Mouse (Mus musculus) limb, embryonic 11.5 days (tissue): ENCODE data around the gene Fgd5. TPM values are rescaled to one million over a fixed set of nuclear protein-coding genes. Genes with fewer than 3 reads are reported as not detected.

Source experiments
- ATAC-seq: fragments of 200-750 bp; cut with Nextera tagmentation; 2 replicates; pipeline ENCODE4 v1.8.0; 2017; ENCODE audit warnings: low read depth; ENCODE audit not compliant: insufficient number of reproducible peaks, low FRiP score, low TSS enrichment
- DNase-seq: peaks from one replicate; pipeline ENCODE4 v3.0.0-alpha.2; 2015; ENCODE audit warnings: low spot score
- H3K27ac ChIP-seq: fragments of 300-500 bp; sonication (generic); replicated peaks from 2 replicates; pipeline ENCODE4 v1.5.1; 2014; ENCODE audit warnings: low read depth, mild to moderate bottlenecking, low read length
- H3K27me3 ChIP-seq: fragments of 300-500 bp; sonication (generic); 2 replicates; pipeline ENCODE4 v1.6.1; 2014; ENCODE audit warnings: mild to moderate bottlenecking, low read length, mixed read lengths; ENCODE audit not compliant: control insufficient read depth, insufficient read depth
- H3K36me3 ChIP-seq: fragments of 300-500 bp; sonication (generic); 2 replicates; pipeline ENCODE4 v1.6.1; 2014; ENCODE audit warnings: mild to moderate bottlenecking, low read length, moderate library complexity, mixed read lengths; ENCODE audit not compliant: control insufficient read depth, insufficient read depth
- H3K4me1 ChIP-seq: fragments of 300-500 bp; sonication (generic); 2 replicates; pipeline ENCODE4 v1.6.1; 2014; ENCODE audit warnings: low read length, mixed read lengths; ENCODE audit not compliant: control insufficient read depth, insufficient read depth
- H3K4me2 ChIP-seq: fragments of 300-500 bp; sonication (generic); 2 replicates; pipeline ENCODE4 v1.6.1; 2014; ENCODE audit warnings: low read depth, mild to moderate bottlenecking, moderate library complexity; ENCODE audit not compliant: severe bottlenecking
- H3K4me3 ChIP-seq: fragments of 300-500 bp; sonication (generic); 2 replicates; pipeline ENCODE4 v1.5.1; 2014; ENCODE audit warnings: low read depth, low read length
- H3K9ac ChIP-seq: fragments of 300-500 bp; sonication (generic); 2 replicates; pipeline ENCODE4 v1.6.1; 2014; ENCODE audit warnings: mild to moderate bottlenecking, low read length
- H3K9me3 ChIP-seq: fragments of 300-500 bp; sonication (generic); 2 replicates; pipeline ENCODE4 v1.6.1; 2016; ENCODE audit warnings: low read length; ENCODE audit not compliant: control insufficient read depth
- WGBS: fragments of 180-500 bp; shearing (Covaris S2); extraction: QIAGEN DNeasy Blood & Tissue Kit; methylation state at CpG from one replicate; pipeline ENCODE4 v1.1.7; 2014; 5-methylcytosine and 5-hydroxymethylcytosine counted together
- polyA plus RNA-seq: library from polyadenylated mRNA; unstranded; fragments of >200 nt; fragmentation: Nextera tagmentation; extraction: Ambion mirVana; gene quantifications from 2 replicates; pipeline ENCODE4 v1.2.1, GENCODE M21; 2014

Fgd5 gene
- polyA plus RNA-seq, 1 experiment from 2014 or later, result 3.5 TPM

DNA sequence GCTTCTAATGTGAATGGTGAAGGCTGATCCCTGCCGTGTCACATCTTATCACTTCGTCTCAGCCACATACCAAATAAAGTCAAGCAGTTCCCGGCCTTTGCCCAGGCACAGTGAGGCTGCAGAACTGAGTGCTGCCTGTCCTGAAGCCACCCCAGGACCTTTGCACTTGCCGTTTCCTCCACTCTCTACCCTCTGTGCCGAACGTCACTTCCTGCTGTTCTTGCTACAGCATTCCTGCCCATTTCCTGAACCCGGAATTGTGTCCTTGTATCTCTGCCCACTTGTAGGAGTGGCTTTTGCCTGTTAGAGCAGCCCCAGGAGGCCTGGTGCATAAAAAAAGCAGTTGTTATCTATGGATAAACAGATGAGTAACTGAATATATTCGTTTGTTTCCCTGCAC is 52.0 kb downstream of the Fgd5 start:
- Histone ChIP-seq H3K27ac (no peak overlapping the region), H3K27me3 (no peaks in the 10 kb centered on the region), H3K9ac (no peak overlapping the region), H3K4me3 (no peak overlapping the region), H3K4me1 (no peaks in the 10 kb centered on the region), H3K4me2 (no peak overlapping the region), H3K9me3 (no peaks in the 10 kb centered on the region), H3K36me3 (no peaks in the 10 kb centered on the region)
- DNase-seq, result no peak
- 85% methylated on average over 8 of the region's 8 CpGs for WGBS
- ATAC-seq, result no peak

DNA sequence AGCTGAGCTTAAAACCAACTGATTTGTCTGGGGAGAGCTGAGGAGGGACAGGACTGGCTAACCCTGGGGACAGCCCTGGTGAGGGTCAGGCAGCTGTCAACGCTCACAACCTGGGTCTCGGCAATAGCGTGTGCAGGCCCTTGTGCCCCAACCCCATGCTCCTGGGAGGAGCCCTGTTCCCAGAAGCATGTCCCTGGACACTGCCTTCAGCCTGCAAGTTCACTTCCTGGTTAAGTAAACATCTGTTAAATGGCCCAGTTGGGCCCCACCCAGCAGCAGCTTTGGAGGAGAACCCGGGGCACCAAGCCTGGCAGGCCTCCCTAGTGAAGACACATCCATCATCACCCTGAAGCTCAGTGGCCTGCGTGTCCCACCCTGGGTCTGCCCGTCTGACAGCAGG is 56.0 kb downstream of the Fgd5 start:
- no peaks in the 10 kb centered on the region for H3K36me3 ChIP-seq
- no peak overlapping the region; the same call in 1 of the 2 replicates for H3K9ac ChIP-seq
- H3K27me3 ChIP-seq, result no peaks in the 10 kb centered on the region
- H3K4me1 ChIP-seq, result no peaks in the 10 kb centered on the region
- no peak overlapping the region for H3K27ac ChIP-seq
- no peaks in the 10 kb centered on the region for H3K9me3 ChIP-seq
- 65% methylated on average over 6 of the region's 6 CpGs for WGBS
- no peak overlapping the region for H3K4me2 ChIP-seq
- no peak overlapping the region for H3K4me3 ChIP-seq
- ATAC-seq, result no peak
- DNase-seq, result no peak

DNA sequence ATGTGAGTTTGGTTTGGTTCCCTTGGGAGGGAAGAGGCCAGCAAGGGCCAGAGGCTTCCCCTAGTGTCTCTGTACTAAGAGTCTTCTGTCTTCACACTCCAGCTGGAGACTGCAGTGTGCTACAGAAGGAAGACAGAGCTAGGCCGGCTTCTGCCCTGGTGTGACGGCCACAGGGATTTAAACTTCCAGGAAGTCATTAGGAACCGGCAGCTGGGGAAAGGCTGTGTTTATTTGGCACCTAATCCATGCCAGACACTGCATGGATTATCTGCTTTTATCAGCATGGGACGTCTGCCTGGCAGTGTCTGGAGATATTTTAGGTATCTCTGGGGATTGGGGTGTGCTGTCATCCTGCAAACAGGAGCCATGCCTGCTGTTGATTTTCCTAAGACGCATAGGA is 57.7 kb downstream of the Fgd5 start:
- Histone ChIP-seq H3K4me1 (no peaks in the 10 kb centered on the region), H3K36me3 (no peaks in the 10 kb centered on the region), H3K9me3 (no peaks in the 10 kb centered on the region), H3K27ac (no peak overlapping the region), H3K9ac (no peak overlapping the region), H3K4me2 (no peak overlapping the region), H3K27me3 (no peaks in the 10 kb centered on the region), H3K4me3 (no peak overlapping the region)
- 27% methylated on average over 5 of the region's 5 CpGs for WGBS
- ATAC-seq, result no peak
- DNase-seq, result no peak

DNA sequence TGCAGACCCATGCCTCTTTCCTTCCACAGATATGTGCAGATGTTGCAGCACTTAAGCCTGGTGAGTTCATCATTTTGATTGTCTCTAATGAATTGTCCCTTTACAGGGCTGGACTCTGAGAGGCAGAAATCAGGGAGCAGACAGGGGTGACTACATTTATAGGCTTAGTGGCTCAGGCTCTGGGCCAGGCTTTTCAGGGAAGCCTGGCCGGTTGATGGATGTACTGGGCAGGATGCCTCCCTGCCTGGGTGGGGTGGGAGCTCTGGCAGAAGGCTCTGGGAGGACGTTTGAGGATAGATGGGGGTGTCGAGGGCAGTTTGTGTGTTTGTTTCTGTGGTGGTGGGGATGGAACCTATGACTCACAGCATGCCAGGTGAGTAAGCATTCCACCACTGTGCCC is 59.5 kb downstream of the Fgd5 start:
- 61% methylated on average over 3 of the region's 3 CpGs for WGBS
- H3K4me3 ChIP-seq, result no peak overlapping the region
- H3K27me3 ChIP-seq, result no peaks in the 10 kb centered on the region
- H3K4me1 ChIP-seq, result no peaks in the 10 kb centered on the region
- H3K9ac ChIP-seq, result no peak overlapping the region
- no peaks in the 10 kb centered on the region for H3K36me3 ChIP-seq
- no peak overlapping the region for H3K27ac ChIP-seq
- H3K4me2 ChIP-seq, result no peak overlapping the region
- H3K9me3 ChIP-seq, result no peaks in the 10 kb centered on the region
- no peak for DNase-seq
- ATAC-seq, result no peak

DNA sequence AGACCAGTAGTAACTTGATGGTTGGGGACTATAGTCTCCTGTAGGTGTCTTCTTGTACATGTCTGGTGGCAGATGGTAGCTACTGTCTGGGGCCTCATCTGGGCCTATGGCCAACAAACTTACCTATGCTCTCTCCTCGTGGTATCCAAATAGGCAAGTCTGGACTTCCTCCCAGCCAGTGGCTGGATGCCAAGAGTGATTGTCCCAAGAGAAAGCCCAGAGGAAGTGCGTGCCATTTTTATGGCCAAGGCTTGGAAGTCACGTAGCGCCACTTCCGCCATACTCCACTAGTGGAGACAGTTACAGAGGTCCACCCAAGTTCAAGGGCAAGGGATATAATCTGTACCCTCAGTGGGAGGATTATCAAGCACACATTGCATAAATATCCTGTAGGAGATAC is 62.6 kb downstream of the Fgd5 start:
- H3K9me3 ChIP-seq, result no peaks in the 10 kb centered on the region
- H3K27me3 ChIP-seq, result no peaks in the 10 kb centered on the region
- no peak overlapping the region for H3K4me2 ChIP-seq
- no peak overlapping the region for H3K9ac ChIP-seq
- 84% methylated on average over 5 of the region's 5 CpGs for WGBS
- H3K36me3 ChIP-seq, result no peaks in the 10 kb centered on the region
- DNase-seq, result no peak
- no peak for ATAC-seq
- no peaks in the 10 kb centered on the region for H3K4me1 ChIP-seq
- no peak overlapping the region for H3K27ac ChIP-seq
- H3K4me3 ChIP-seq, result no peak overlapping the region

DNA sequence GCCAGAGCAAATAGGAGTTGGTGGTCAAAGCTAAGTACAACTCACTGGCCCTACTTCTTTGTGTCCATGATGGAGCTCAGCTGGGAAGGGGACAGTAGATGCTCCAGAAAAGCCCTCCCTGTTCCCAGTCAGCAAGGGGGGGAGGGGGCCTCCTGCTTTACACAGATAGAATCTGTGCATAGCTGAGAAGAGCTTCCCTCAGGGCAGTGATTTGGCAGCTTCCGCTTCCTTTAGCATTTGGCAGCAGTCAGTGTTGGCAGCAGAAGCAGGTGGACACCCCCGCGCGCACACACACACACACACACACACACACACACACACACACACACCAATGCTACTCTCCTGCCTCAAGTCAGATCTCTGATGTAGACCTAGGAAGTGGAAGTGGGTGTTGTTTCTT is 63.4 kb downstream of the Fgd5 start:
- ATAC-seq (no peak), DNase-seq (no peak)
- no peaks in the 10 kb centered on the region for H3K36me3 ChIP-seq
- H3K4me3 ChIP-seq, result no peak overlapping the region
- no peak overlapping the region for H3K9ac ChIP-seq
- H3K4me1 ChIP-seq, result no peaks in the 10 kb centered on the region
- H3K27ac ChIP-seq, result no peak overlapping the region
- H3K27me3 ChIP-seq, result no peaks in the 10 kb centered on the region
- 94% methylated on average over 4 of the region's 4 CpGs for WGBS
- no peaks in the 10 kb centered on the region for H3K9me3 ChIP-seq
- H3K4me2 ChIP-seq, result no peak overlapping the region

DNA sequence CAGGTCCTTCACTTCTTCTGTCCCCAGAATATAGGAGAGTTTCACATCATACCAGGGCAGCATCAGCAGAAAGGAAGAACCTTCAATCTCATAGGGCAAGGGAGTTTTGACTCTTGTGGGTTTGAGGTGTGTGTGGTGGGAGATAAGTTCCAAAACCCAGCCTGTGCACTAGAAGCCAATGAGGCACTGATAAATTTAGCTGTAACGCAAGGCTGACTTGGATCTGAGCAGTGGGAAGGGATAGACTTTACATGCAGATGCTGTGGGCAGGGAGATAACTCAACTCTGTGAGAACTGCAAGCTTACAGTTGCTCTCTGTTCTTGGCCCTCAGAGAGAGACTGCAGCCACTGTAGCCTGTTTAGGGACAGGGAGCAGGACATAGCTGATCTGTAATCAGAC is 64.2 kb downstream of the Fgd5 start:
- H3K27me3 ChIP-seq, result no peaks in the 10 kb centered on the region
- no peak overlapping the region for H3K4me3 ChIP-seq
- 85% methylated on average over 1 of the region's 1 CpGs for WGBS
- no peak overlapping the region for H3K4me2 ChIP-seq
- DNase-seq (no peak), ATAC-seq (no peak)
- no peaks in the 10 kb centered on the region for H3K36me3 ChIP-seq
- no peak overlapping the region for H3K27ac ChIP-seq
- no peak overlapping the region for H3K9ac ChIP-seq
- no peaks in the 10 kb centered on the region for H3K4me1 ChIP-seq
- no peaks in the 10 kb centered on the region for H3K9me3 ChIP-seq

DNA sequence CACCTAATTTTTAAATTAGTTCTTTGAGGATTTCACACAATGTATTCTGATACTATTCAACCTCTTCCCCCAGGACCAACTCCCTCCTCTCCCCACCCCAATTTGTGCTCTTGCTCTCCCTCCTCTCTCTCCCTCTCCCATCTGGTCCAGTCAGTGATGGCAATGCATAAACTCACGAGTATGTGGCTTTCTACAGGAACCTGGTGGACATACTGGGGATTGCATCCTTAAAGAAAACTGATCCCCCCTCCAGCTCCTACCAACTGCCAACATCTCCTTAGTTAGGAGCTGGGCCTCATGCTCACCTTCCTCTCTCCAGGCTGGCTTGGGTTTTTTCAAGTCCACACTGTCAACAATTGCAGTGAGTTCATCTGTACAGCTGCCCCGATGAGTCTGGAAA is 79.1 kb downstream of the Fgd5 start:
- Histone ChIP-seq H3K4me2 (no peak overlapping the region), H3K27me3 (no peaks in the 10 kb centered on the region), H3K36me3 (no peaks in the 10 kb centered on the region), H3K9ac (no peak overlapping the region), H3K4me3 (no peak overlapping the region), H3K4me1 (no peaks in the 10 kb centered on the region; the same call in 1 of the 2 replicates), H3K9me3 (no peaks in the 10 kb centered on the region), H3K27ac (no peak overlapping the region)
- DNase-seq (no peak), ATAC-seq (no peak)
- 43% methylated on average over 2 of the region's 2 CpGs for WGBS

DNA sequence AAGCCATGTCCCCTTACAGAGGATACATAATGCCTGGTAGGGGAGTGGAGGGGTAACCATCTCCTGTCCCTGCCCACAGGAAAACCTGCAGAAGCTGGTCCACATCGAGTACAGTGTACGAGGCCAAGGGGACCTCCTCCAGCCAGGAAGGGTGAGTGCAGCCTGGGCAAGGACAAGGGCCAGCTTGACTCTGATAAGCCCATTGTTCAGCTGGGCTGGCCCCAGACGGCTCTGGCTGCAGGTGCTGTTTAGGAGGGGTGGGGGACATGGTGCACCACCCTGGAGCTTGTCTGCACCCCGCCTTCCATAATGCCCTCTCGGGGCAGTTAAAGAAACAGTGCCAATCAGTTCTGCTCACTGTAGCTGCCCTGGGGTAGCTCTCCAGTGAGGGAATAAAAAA is 83.0 kb downstream of the Fgd5 start:
- H3K27ac ChIP-seq, result no peak overlapping the region
- H3K4me3 ChIP-seq, result no peak overlapping the region
- H3K4me1 ChIP-seq, result no peaks in the 10 kb centered on the region; the same call in 1 of the 2 replicates
- DNase-seq (no peak), ATAC-seq (no peak)
- H3K36me3 ChIP-seq, result no peaks in the 10 kb centered on the region
- H3K9me3 ChIP-seq, result no peaks in the 10 kb centered on the region
- no peaks in the 10 kb centered on the region for H3K27me3 ChIP-seq
- H3K4me2 ChIP-seq, result no peak overlapping the region
- H3K9ac ChIP-seq, result no peak overlapping the region
- 74% methylated on average over 5 of the region's 5 CpGs for WGBS
